Mouse (Mus musculus) testis, adult 2 months (tissue): ENCODE data around the gene Zfp1.

Experiments used
- CTCF ChIP-seq: fragments of 200-500 bp; IDR thresholded peaks from 2 replicates; pipeline ENCODE4 v1.5.1; 2012; ENCODE audit warnings: low read depth, mild to moderate bottlenecking, inconsistent platforms, low read length, moderate library complexity; ENCODE audit not compliant: control insufficient read depth, insufficient read depth, insufficient replicate concordance
- POLR2A ChIP-seq: fragments of 200-500 bp; IDR thresholded peaks from 2 replicates; pipeline ENCODE4 v1.6.1; 2012; ENCODE audit warnings: low read depth, mild to moderate bottlenecking, inconsistent platforms, low read length, moderate library complexity; ENCODE audit not compliant: control insufficient read depth

DNA sequence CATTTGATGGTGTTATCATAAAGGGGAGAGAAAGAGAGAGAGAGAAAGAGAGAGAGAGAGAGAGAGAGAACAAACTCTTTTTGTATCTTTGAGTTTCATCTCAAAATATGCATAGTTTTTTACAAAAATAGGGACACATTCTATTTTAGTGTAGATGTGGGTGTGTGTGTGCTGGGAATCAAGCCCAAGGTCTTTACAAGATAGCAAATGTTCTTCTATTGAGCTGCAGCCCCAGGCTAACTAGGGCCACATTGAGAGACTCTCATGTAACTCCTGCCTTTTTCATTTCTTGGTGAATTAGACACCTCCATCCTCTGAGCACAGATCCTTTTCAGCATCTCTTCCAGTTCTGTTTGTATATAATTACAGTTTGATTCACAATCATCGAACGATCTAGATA lies 2.1 kb upstream of the Zfp1 start:
- TF ChIP-seq CTCF, result no peak
- no peak for TF ChIP-seq POLR2A
